Mouse (Mus musculus): ENCODE measurements at regions not wholly inside any gene's neighbourhood (a gene's known extent, or its start where the extent isn't known, plus 50 kb on each side); places are given as distances from the start of the nearest gene placed in this dataset.

DNA sequence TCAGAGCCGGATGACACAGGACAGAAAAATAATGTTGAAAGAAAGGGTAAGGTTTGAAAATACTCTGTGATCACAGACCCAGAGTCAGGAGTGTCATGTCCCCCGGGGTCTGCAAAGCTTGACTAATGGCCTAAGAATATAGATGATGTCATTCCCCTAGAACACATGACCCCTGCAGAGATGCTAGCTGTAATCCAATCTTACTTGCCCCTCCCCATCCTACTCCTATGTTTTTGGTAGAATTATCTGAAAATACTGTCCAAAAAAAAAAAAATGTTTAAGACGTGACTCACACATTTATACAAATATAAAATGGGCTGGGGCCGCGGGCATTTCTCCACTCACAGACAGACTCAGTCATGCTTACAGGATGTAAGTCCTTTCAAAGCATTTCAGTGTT lies 210.3 kb upstream of the Jmjd1c start:
- H3K36me3 ChIP-seq (replicated peaks): no peaks in the 10 kb centered on the region
- H3K27ac ChIP-seq (replicated peaks): no peak overlapping the region
- H3K9me3 ChIP-seq: no peaks in the 10 kb centered on the region
- no peaks in the 10 kb centered on the region for H3K27me3 ChIP-seq (replicated peaks; ENCODE audit: low read depth, poor library complexity, severe bottlenecking)
- no peak for DNase-seq (ENCODE audit: low spot score)
- 83% methylated on average over 5 of the region's 5 CpGs for WGBS
- no peak overlapping the region for H3K4me3 ChIP-seq
- 0 out of 2 replicates have a peak, but pooled peaks cover 3% of the 10 kb centered on the region for H3K4me1 ChIP-seq

DNA sequence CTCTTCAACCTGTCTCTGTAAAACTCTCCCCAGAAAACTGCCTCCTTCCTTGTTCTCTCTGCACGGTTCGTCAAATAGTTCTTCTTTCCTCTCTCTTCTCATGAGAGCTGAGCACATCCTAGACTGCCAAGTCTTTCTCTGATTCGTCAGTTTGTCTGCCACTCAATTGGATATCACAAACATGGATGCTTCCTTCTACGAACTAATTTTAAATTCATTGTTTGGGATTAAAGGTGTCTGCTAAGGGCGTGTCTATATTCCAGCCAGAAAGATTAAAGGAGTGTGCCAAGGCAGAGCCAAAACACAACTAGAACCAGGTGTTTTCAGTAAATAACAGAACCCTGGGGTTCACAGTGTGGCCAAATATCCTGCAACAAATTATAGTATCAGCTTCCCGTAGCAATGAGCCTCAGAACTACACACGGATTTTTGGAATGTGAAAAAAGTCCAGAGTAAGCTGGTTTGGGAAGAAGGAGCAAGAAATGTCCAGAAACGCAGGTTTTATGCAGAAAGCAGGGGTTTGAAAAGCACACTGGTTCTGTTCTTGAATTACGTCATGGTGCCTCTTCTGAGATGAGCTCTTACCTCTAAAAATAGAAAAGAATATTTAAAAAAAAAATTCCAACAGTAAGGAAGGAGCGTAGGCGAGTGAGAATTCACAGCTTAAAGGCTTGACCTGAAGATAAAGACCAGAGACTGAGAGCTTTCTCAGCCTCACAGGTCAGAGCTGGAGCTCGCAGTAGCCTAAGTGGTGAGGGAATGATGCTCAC lies 206.0 kb upstream of the Jmjd1c start:
- Histone ChIP-seq H3K9me3 (no peaks in the 10 kb centered on the region), H3K4me1 (0 out of 2 replicates have a peak, but pooled peaks cover 3% of the 10 kb centered on the region), H3K4me3 (no peak overlapping the region), H3K36me3 (replicated peaks) (no peaks in the 10 kb centered on the region), H3K27me3 (replicated peaks; ENCODE audit: low read depth, poor library complexity, severe bottlenecking) (no peaks in the 10 kb centered on the region), H3K27ac (replicated peaks) (no peak overlapping the region)
- no peak for DNase-seq (ENCODE audit: low spot score)
- 80% methylated on average over 12 of the region's 12 CpGs for WGBS

DNA sequence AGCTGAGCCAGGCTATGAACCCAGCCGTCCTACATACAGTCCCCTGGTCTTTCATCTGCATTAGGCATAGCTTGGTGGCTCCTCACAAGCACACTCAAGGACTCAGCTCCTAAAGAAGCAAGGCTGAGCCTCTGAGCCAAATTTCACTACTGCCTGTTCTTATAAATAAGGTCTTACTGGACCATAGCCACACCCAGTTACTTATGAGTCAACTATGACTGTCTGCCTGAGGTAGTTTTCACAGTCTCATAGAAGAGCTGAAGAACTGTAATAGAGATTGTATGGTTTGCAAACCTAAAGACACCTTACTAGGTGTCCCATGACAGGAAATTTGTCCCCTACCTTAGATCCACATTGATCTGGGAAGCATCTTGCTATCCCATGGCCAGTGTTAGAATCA lies 204.1 kb upstream of the Jmjd1c start:
- Histone ChIP-seq H3K4me1 (peaks cover 4% of the 10 kb centered on the region), H3K4me3 (no peak overlapping the region), H3K27ac (replicated peaks) (no peak overlapping the region), H3K9me3 (no peaks in the 10 kb centered on the region), H3K27me3 (replicated peaks; ENCODE audit: low read depth, poor library complexity, severe bottlenecking) (no peaks in the 10 kb centered on the region), H3K36me3 (replicated peaks) (no peaks in the 10 kb centered on the region)
- WGBS: 87% methylated on average over 1 of the region's 1 CpGs
- no peak for DNase-seq (ENCODE audit: low spot score)

DNA sequence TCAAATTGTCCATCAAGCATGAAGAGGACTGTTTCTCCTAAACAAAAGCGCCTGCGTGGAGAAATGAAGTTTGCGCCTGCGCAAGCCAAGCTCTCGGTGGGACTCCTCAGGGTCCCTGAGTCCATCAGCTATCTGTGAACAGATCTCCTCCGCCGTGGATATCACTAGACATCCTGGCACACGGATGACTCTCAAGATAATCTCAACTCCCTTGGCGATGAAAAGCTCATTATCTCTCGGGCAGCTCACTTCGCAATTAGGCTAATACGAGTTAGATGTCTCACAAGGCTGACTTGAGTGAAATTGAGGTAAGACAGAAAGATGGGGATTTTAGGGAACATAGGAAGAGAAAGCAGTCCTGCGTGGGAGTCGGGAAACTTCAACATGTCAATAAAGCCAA lies 202.1 kb upstream of the Jmjd1c start:
- Histone ChIP-seq H3K36me3 (replicated peaks) (no peaks in the 10 kb centered on the region), H3K27ac (replicated peaks) (no peak overlapping the region), H3K4me1 (peaks cover 12% of the 10 kb centered on the region), H3K27me3 (replicated peaks; ENCODE audit: low read depth, poor library complexity, severe bottlenecking) (0 out of 2 replicates have a peak, but pooled peaks cover 4% of the 10 kb centered on the region), H3K9me3 (no peaks in the 10 kb centered on the region), H3K4me3 (no peak overlapping the region)
- WGBS: 89% methylated on average over 14 of the region's 14 CpGs
- DNase-seq (ENCODE audit: low spot score): no peak

DNA sequence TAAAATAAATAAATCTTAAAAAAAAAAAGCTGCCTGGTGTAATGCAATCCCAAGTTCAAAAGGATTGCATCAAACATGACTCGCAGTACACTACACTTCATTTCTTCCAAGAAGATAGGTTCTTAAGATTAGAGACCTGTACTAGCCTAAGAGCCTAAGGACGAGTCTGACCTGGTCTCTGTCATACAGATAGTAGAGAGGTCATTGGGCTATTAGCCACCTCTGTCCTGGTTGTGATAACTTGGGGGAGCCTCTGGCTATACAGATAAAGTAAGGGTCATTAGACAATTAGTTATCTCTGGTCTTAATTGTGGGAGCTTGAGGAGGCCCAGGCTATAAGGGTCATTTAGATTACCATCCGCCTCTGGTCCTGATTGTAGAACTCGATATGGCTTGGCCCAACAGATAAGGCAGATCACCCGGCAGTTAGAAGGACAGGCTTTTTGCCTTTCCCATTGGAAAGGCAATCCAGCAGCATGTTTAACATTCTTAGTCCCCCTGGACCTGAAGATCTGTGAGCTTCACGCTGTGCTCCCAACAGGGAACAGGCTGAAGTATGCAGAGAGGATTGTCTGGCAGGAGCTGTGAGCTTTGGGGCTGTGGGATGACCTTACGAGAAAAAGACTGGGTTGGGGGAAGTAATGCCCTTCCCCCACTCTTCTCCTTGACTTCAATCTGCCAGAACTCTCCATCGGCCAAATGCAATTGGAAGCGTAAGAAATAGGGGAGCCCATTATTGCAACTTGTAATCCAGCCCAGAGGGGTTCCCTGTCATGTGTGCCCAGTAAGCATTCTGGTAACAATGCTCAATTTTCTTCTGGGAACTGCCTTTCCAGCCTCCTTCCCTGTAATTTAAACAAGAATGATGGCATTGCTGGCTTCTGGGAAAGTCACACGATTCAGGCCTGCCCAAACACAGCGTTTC lies 199.0 kb upstream of the Jmjd1c start:
- 17% methylated on average over 11 of the region's 11 CpGs for WGBS
- DNase-seq (ENCODE audit: low spot score): no peak
- Histone ChIP-seq H3K4me3 (no peak overlapping the region), H3K36me3 (replicated peaks) (no peaks in the 10 kb centered on the region), H3K9me3 (no peaks in the 10 kb centered on the region), H3K27me3 (replicated peaks; ENCODE audit: low read depth, poor library complexity, severe bottlenecking) (peaks cover 10% of the 10 kb centered on the region), H3K4me1 (peaks cover 19% of the 10 kb centered on the region), H3K27ac (replicated peaks) (no peak overlapping the region)

DNA sequence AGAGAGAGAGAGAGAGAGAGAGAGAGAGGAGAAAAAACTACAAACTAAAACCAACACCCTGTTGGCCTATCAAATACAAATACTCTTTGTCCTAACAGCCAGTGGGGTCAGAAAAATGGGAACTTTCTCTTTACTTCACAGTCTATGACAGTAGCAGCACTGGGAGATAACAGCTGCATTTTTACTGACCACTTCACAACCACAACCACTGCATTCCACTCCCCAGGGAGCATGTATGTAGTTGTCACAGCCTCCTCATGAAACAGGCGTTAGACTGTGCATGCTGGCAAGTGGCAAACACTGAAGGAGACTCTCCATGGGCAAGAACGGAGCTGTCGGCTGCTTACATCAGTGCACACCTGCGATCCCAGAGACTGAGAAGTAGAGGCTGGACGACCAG lies 196.2 kb upstream of the Jmjd1c start:
- no peak for DNase-seq (ENCODE audit: low spot score)
- peaks cover 21% of the 10 kb centered on the region for H3K4me1 ChIP-seq
- 92% methylated on average over 5 of the region's 5 CpGs for WGBS
- H3K4me3 ChIP-seq: no peak overlapping the region
- no peaks in the 10 kb centered on the region for H3K36me3 ChIP-seq (replicated peaks)
- no peaks in the 10 kb centered on the region for H3K9me3 ChIP-seq
- peaks cover 10% of the 10 kb centered on the region for H3K27me3 ChIP-seq (replicated peaks; ENCODE audit: low read depth, poor library complexity, severe bottlenecking)
- H3K27ac ChIP-seq (replicated peaks): no peak overlapping the region

DNA sequence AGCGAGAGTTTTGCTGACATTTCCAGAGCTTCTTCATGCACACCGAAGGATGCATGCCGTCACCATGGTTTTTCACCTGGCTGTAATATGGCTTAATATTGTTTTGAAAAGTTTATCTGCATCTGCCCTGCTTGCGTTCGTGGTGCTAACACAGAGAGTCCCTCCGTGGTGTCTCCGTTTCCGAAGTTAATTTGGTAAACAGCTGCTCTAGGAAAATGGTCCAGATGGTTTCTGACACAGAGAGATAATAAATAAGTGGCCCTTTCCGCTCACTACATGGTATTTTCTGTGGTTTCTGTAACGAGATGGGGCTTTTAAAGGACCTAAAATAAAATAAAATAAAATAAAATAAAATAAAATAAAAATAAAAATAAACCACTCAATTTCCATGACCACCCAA lies 195.1 kb upstream of the Jmjd1c start:
- H3K4me3 ChIP-seq: no peak overlapping the region
- no peaks in the 10 kb centered on the region for H3K36me3 ChIP-seq (replicated peaks)
- no peak for DNase-seq (ENCODE audit: low spot score)
- 71% methylated on average over 10 of the region's 10 CpGs for WGBS
- H3K4me1 ChIP-seq: peaks cover 21% of the 10 kb centered on the region
- no peak overlapping the region for H3K27ac ChIP-seq (replicated peaks)
- H3K27me3 ChIP-seq (replicated peaks; ENCODE audit: low read depth, poor library complexity, severe bottlenecking): peaks cover 10% of the 10 kb centered on the region
- no peaks in the 10 kb centered on the region for H3K9me3 ChIP-seq

DNA sequence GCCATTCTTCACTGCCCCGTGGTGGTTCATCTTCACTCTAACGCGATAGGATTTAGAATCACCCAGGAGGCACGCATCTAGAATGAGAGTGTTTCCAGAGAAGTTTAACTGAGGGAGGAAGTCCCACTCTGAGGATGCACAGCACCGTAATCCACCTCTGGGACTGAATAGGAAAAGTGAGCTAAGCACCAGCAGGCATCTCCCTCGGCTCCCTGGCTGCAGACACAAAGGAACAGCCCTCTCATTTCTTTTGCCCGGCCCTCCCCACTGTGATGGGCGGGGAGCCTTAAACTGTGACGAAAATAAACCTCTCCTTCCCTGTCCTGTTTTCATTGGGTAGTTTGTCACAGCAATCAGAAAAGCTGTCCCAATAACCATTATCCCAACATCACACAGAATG lies 194.1 kb upstream of the Jmjd1c start:
- WGBS: 2% methylated on average over 9 of the region's 9 CpGs
- peaks cover 10% of the 10 kb centered on the region for H3K27me3 ChIP-seq (replicated peaks; ENCODE audit: low read depth, poor library complexity, severe bottlenecking)
- peak; percentile 31 for DNase-seq (ENCODE audit: low spot score)
- H3K9me3 ChIP-seq: no peaks in the 10 kb centered on the region
- peak overlapping the region; percentile 50 for H3K4me3 ChIP-seq
- peak overlapping the region; percentile 75 for H3K27ac ChIP-seq (replicated peaks)
- no peaks in the 10 kb centered on the region for H3K36me3 ChIP-seq (replicated peaks)
- peaks cover 19% of the 10 kb centered on the region for H3K4me1 ChIP-seq

DNA sequence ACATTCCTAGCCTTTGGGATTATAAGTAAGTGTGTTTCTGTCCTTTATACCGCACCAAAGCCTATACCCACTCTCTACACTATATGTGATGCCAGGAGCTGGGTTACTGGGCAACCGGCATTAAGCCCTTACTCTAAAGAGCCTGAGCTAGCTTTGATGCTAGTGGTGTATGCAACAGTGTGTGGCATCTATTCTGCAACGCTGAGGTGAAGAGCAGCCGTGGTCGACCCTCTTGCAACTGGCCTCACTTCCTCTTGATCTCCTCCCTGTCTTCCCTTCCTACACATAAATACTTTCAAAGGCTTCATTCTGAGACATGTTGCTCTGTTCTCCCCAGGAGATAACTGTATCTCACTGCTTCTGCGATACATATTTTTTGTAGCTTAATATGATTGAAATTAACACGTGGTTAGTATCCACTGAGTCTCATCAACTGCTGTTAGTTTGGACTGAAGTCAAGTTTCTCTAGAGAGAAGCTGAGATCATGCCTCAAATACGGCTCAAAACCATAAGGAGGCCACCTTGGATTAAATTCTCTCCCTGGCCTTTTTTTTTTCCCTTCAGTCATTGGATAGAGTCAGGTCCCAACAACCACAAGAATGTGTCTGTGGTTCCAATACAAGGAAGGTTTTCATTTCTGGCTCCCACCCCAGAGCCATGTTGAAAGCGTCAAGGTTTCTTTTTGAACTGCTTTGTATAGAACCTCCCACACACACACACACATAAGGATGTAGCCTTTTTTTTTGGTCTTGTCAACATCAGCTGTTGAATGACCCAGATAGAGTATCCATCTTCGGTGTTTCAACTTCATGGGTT lies 191.2 kb upstream of the Jmjd1c start:
- no peaks in the 10 kb centered on the region for H3K9me3 ChIP-seq

DNA sequence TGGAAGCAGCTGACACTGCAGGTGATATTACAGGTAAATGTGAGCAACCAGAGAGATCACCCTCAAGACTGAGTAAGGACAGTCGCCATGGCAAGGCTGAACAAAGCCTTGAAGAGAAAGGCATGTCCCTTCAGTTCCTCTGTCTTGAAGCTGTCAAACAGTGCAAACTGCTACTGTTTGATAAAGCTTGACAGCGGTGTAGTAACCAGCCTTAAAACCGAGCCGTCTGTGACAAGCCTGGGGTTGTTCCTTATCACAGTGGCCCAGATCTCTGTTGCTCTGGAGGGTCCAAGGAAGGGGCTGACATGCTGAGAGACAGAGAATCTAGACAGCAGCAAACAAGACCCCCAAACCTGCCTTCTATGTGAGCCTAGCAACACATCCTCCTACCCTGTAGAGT lies 188.1 kb upstream of the Jmjd1c start:
- WGBS: 77% methylated on average over 4 of the region's 4 CpGs

More for the DNA sequence above, 191.2 kb upstream of the Jmjd1c start:
- 89% methylated on average over 10 of the region's 10 CpGs for WGBS
- H3K4me1 ChIP-seq: peaks cover 11% of the 10 kb centered on the region
- H3K36me3 ChIP-seq (replicated peaks): no peaks in the 10 kb centered on the region
- no peak overlapping the region for H3K27ac ChIP-seq (replicated peaks)
- peaks cover 14% of the 10 kb centered on the region for H3K27me3 ChIP-seq (replicated peaks; ENCODE audit: low read depth, poor library complexity, severe bottlenecking)
- DNase-seq (ENCODE audit: low spot score): no peak
- H3K4me3 ChIP-seq: no peak overlapping the region

DNA sequence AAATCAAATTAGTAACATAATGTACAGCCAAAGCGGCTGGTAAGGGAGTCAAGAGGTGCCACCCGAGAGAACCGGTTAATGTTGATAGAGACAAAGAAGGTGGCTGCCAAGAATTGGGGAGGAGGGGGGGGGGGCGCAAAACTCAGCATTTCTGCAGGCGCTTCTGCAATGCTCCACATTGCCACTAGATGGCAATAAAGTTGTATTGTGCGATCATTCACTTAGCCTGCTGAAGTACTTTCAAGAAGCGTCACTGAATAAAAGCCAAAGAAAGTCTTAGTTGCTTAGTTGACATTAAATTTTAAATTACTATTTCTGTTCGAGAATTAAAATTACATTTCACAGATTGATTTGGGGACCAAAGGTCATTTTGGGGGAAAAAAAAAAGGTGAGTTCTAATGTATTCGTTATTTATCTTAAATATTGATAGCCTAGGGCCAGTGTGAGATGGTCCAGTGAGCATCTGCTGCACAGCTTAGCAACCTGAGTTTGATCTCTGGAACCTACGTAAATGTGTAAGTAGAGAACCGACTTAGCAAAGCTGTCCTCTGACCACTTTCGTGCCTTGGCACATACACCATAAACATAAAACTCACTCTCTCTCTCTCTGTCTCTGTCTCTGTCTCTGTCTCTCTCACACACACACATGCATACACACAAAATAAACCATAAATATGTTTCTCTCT lies 186.6 kb upstream of the Jmjd1c start:
- peak; percentile 71 for DNase-seq (ENCODE audit: low spot score)
- Histone ChIP-seq H3K27me3 (replicated peaks; ENCODE audit: low read depth, poor library complexity, severe bottlenecking) (peaks cover 15% of the 10 kb centered on the region), H3K27ac (replicated peaks) (no peak overlapping the region), H3K9me3 (no peaks in the 10 kb centered on the region), H3K36me3 (replicated peaks) (no peaks in the 10 kb centered on the region), H3K4me1 (peaks cover 30% of the 10 kb centered on the region), H3K4me3 (no peak overlapping the region)
- WGBS: 19% methylated on average over 12 of the region's 12 CpGs

More for the DNA sequence above, 188.1 kb upstream of the Jmjd1c start:
- Histone ChIP-seq H3K9me3 (no peaks in the 10 kb centered on the region), H3K27ac (replicated peaks) (no peak overlapping the region), H3K4me1 (peaks cover 15% of the 10 kb centered on the region), H3K36me3 (replicated peaks) (no peaks in the 10 kb centered on the region), H3K4me3 (no peak overlapping the region), H3K27me3 (replicated peaks; ENCODE audit: low read depth, poor library complexity, severe bottlenecking) (peaks cover 15% of the 10 kb centered on the region)
- DNase-seq (ENCODE audit: low spot score): no peak
